Mouse (Mus musculus) large intestine, adult 2 months (tissue): ENCODE data around the gene Slc18a3. TPM values are rescaled to one million over a fixed set of nuclear protein-coding genes. Genes with fewer than 3 reads are reported as not detected.

ENCODE experiments used
- DNase-seq: peaks from one replicate; pipeline ENCODE4 v3.0.0-alpha.2; 2012; ENCODE audit warnings: low read depth, low spot score
- WGBS: fragments of 180-500 bp; shearing (Covaris S2); methylation state at CpG from one replicate; pipeline ENCODE4 v1.1.7; 2018; 5-methylcytosine and 5-hydroxymethylcytosine counted together
- polyA plus RNA-seq: library from polyadenylated mRNA; depleted of rRNA; stranded (reverse); fragments of >200 nt; gene quantifications from 2 replicates; pipeline ENCODE4 v1.2.3, GENCODE M21; 2012; rRNA removed

Gene Slc18a3
- polyA plus RNA-seq, 1 experiment = 1.1 TPM

DNA sequence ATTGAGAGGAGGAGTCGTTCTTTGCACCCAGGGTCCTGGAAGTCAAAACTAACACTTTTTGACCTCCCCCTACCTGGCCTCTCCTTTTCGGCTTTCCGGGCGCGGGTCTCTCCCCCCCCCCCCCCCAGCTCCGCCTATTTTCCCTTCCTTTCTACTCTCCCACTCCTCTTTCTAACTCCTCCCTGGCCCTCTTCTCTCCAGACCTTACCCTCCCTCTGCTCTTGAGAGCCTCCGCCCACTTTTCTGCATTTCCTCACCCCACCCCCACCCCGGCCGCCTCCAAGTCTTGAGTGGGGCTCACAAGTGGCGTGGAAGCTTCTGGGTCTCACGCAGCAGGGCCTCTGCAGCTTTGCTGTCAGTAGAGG lies 838 bp upstream of the Slc18a3 start:
- 3% methylated on average over 8 of the region's 11 CpGs for WGBS
- DNase-seq = no peak

DNA sequence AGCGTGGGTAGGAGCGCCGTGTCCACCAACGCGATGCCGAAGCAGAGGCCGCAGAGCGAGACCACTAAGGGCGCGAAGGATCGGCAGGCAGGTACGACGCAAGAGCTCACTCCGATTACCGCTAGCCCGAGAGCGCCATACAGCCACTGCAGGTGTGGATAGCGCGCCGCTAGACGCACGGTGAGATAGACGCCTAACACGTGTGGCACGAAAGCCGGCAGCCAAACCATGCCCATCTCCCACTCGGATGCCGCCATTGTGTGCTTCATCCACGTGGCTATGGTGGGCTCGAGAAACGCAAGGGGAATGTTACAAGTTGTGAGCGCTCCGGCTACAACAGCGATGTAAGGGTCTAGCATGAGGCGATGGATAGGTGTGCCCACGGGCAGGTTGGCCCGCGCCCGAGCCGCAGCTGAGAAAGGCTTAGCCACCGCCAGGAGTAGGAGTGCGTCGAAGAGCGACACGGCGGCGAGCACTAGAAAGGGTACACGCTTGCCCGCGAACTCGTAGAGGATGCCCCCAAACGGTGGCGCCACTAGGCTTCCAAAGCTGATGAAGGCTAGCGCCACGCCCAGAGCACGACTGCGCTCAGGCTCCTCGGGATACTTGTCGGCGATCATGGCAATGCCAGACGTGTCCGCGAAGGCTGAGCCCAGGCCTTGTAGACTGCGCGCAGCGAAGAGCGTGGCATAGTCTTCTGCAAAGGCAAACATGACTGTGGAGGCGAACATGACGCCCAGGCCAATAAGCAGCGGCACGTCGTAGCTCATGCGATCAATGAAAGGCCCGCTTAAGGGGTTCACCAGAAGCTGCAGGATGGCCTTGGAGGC lies 1.2 kb downstream of the Slc18a3 start:
- DNase-seq = no peak
- 6% methylated on average over 74 of the region's 74 CpGs for WGBS

DNA sequence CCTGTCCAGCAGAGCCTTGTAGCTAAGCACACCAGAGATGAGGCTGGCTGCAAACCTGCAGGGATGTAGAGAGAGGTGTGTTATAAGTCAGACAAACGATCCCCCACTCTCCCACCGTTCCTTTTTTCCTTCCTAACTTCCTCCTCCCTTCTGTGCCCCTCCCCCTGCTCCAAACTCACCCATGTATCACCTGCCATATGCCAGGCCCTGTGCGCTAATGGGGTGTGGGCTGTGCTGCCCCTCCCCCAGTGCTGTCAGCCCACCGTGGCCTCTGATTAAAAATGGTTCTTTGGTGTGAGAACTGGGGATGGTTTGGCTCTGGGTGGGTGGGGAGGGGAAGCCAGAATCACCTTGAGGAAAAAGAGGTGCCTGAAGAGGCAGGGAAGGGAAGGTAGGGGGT lies 12.1 kb downstream of the Slc18a3 start:
- 19% methylated on average over 4 of the region's 4 CpGs for WGBS
- no peak for DNase-seq

DNA sequence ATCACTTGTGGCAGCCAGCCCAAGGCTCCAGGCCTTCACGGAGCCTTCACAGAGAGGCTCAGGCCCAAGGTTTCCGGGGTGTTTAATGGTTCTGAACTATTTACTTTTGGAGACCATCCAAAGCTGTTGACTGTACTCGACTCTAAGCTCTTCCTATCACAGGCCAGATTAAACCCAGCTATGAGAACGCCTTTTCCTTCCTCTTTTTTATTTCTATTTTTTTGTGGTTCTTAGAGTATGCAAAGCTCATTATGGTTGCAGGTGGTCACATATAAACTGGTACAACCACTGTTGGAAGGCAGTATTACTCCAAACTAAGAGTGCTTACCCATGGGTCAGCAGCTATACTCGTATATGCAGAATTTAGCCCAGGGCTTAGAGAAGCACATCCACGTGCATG lies 17.7 kb downstream of the Slc18a3 start:
- no peak for DNase-seq
- 58% methylated on average over 6 of the region's 6 CpGs for WGBS

DNA sequence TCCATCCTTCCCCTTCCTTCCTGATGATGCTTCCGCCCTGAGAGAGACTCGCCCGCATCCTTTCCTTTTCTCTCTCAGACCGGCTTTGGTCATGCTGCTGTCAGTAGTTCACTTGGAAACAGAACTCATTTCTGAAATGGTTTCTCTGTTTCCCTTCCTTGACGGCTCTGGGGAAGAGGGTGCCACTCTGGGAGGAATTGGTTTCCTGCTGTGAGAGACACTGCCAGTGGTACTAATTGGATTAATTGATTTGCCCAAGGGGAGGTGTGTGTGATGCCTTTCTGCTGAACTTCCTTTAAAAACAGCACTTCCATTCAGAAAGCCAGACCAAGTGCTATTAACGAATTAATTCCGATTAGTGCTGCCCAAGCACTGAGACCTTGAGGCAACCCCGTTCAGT lies 21.2 kb downstream of the Slc18a3 start:
- 47% methylated on average over 8 of the region's 8 CpGs for WGBS
- no peak for DNase-seq

DNA sequence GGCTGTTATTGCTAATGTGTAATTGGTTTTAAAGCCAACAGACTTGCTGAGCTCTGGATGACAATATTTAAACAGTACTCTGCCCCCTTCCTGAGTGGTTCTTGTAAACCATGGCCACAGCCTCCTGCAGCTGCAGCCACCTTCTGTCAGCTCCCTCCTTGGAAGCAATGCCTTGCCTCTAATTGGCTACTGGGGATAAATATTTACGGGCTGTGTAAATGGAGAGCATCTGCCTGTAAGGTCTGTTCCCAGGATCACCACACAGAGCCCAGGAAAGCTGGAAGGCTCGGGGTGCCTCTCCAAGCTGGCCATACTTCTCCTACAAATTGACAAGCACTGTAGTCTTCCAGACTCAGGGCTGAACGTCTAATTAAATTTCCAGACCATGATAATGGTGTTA lies 24.9 kb downstream of the Slc18a3 start:
- DNase-seq = no peak
- 12% methylated on average over 3 of the region's 3 CpGs for WGBS

DNA sequence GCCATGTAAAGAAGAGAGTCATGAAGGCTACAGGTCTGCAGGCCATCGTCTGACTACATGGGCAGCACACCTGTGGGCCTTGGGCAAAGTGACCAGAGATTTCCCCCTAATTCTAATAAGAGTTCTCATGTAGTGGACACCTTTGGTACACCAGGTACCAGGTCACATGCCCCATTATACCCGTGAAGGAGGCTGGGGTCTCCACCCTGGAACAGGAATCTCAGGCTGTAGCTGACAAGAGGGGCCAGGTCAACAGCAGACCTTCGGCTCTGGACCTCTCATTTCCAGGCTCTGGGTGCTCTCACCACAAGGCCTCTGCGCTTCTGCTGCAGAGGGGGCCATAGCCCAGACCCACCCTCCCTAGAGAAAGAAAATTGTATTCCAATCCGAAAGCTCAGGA lies 25.3 kb downstream of the Slc18a3 start:
- DNase-seq = no peak
- WGBS = 45% methylated on average over 5 of the region's 5 CpGs

DNA sequence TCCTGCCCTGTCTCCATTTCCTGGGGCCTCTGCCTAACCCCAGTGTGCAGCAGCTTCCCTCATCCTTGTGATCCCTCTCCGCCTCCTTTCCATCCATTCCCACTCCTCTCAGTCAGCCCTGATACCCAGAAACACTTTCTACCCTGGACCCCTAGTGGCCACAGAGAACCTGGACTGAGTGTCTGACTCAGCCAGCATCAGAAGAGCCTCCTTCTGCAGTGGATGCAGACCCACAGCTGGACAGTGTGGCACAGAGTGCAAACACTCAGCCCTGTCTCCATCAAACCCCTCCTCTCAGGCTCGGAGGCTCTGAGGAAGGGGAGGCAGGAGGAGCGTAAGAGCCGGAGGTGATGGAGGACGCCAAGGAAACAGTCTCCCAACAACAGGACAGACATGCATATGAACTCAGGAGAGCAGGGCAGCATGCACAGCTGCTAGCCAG lies 27.3 kb downstream of the Slc18a3 start:
- DNase-seq = no peak
- 34% methylated on average over 5 of the region's 5 CpGs for WGBS

DNA sequence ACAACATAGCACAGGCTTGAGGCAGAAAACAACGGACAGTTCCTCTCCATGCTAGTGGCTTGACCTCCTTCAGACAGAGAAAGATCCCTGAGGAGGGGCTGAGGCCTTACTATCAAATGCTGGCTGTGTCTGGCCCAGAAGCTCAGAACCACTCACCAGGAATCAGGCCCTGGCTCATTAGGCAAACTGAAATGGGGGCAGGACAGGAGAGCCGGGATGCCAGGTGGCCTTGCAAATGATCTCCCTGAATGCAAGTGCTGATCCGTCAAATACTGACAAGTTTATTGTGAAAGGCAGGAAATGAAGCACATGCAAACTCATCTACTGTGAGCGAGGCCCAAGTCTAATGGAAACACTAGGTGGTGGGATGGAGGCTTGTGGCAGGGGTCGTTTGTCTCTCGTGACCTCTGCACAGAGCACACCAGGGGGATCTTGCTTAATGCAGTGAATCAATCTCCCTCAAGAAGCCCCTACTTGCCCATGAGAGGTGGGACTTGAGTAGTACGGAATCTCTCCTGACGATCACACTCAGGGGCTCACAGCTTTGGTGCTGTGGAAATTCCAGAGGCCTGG lies 35.5 kb downstream of the Slc18a3 start:
- DNase-seq = no peak
- 40% methylated on average over 8 of the region's 8 CpGs for WGBS

DNA sequence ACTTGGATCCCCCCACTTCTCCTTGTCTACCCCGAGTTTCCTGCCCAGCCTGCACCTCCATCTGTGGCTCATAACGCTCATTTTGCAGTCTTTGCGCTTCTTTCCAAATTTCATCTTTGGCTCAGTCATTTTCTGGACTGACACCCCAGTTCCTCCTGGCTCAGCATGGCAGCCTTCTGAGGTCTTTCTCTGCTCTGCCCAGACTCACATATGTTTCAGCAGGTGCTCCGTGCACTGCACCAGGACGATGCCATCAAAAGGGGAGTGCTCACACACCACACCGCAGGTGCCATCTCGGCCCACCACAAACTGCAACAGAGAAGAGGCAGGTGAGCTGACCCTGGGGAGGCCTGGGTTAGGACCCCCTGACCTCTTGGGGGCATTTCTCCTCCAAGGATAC lies 40.7 kb downstream of the Slc18a3 start:
- no peak for DNase-seq
- 83% methylated on average over 7 of the region's 7 CpGs for WGBS

DNA sequence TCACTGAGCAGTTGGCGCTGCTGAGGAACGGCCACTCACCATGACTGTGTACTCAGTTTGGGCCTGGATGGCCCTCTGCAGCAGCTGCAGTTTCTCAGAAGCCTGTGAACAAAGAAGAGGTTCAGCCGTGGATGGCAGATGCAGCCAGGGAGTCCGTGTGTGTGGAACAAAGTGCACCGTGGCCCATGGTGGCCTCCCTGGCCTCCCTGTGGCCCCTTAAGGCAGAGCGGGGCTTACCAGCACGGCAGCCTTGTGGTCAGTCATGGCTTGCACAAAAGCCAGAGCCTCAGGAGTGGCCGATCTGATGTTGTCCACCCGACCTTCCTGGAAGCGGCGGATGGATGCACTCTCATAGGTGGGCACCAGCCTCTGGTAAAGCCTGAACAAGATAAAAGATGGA lies 45.9 kb downstream of the Slc18a3 start:
- WGBS = 76% methylated on average over 11 of the region's 11 CpGs

More for the DNA sequence above, 45.9 kb downstream of the Slc18a3 start:
- DNase-seq = no peak

Other genes starting within 250 kb of the Slc18a3 start
- gene Ogdhl, start 142.8 kb downstream of the Slc18a3 start, polyA plus RNA-seq = 1.6 and 1.9 TPM in 2 replicates
- gene 1700024G13Rik, start 76.5 kb downstream of the Slc18a3 start, polyA plus RNA-seq = not detected in 2 replicates
- 0.60 and 0.74 TPM in 2 replicates for gene Chat, start 1.1 kb upstream of the Slc18a3 start, polyA plus RNA-seq
- 3.2 and 6.4 TPM in 2 replicates for gene Ercc6, start 48.7 kb upstream of the Slc18a3 start, polyA plus RNA-seq
- gene Prrxl1, start 134.6 kb upstream of the Slc18a3 start, polyA plus RNA-seq = not detected in 2 replicates
- gene 3425401B19Rik, start 220.4 kb upstream of the Slc18a3 start, polyA plus RNA-seq = 0.04 and 0.10 TPM in 2 replicates